Mouse (Mus musculus): ENCODE results near the gene Adarb1.
"Not testable (repeated sequence)": the region's sequence is repeated elsewhere in the genome, so short reads cannot be mapped to it uniquely, and the experiment has no call there.

Adarb1 gene

DNA sequence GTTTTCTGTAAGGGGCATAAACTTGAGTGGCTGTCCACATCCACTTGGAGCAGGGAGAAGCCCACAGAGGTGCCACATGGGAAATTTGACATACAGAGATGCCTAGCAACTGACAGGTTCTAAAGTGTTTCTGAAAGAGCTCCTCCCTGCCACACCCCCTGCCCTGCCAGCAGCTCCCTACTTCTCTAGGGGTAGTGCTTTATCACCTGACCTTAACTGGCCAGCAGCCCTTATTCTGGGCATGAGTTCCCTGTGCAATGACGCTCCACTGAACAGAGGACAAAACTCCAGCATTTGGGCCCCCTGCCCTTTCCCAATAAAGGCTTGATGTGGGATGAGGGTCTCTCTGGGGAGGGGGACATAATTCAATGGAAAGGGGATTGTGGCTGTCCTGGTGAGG lies 97.1 kb downstream of the Adarb1 start:
- no peak for DNase-seq (ENCODE audit: inconsistent ontology term)

DNA sequence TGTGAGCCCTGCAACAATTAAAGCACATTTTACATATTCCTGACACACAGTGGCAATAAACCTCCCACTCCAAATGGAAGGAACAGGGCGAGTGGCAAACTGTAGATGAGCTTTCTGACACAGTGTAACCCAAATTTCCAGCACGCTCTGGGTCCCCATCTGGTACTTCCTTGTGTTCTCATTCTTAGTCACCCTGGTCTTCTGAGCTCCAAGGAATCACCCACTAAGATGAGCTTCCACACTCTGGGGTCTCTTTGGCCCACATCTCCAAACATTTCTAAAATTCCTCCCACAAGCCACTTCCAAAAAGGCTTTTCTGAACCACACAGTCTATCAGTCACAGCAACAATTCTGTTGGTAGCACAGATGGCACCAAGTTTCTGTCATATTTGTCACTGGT lies 102.4 kb downstream of the Adarb1 start:
- no peak for DNase-seq (ENCODE audit: inconsistent ontology term)

DNA sequence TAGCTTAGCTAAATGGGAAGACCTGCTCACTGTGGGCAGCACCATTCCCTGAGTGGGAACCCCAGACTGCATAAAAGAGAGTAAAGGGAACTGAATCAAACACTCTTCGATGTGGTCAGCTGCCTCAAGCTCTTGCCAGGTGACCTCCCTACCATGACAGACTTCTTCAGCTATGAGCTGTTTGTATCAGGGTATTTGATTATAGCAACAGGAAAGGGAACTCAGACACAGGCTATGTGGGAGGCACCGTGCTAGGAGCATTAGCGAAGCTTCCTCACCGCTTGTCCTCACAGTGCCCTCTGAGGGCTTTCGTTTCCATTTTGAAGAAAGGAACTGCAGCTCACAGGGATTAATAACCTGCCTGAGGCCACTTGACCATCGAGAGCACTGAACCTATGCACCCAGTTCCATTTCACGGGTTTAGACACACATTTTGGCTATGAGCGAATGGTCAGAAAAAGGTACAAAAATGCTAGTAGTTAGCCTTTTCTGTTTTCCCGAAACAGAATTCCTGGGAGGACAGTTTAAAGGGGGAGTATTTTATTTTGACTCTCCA lies 103.3 kb downstream of the Adarb1 start:
- no peak for DNase-seq (ENCODE audit: inconsistent ontology term)

DNA sequence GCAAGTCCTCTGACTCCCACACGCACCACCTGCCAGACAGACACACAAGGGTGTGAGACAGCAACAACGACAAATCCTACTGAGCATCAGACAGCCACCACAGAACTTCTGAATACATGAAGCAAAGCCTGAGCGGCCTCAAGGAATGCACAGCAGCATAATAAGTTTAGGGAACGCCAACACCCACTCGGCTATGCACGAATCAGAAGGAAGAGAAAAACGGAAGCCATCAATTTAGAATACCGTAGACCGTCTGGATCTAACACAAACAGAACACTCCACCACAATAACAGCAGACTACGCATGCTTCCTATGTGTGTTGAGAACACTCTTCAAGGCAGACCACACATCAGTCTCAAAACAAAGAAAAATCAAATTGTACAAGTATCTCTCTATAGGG lies 109.1 kb downstream of the Adarb1 start:
- no peak for DNase-seq (ENCODE audit: inconsistent ontology term)

DNA sequence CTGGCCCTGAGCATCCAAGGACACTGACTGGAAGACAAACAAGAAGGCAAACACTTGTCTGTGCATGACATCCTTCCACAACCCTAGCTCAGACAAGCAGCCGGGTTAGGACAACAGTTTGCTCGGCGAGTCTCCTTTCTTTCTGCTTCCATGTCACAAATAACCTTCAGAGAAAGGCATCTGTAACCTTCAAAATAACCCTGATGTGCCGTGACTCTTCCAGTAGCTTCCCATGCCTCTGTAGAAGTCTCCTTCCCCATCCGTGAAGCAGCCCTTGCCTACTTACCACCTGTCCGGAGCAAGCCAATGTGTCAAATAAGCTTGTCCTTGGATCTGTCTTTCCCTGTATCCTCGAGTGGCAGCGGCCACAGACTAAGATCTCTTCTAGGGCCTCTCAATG lies 112.3 kb downstream of the Adarb1 start:
- DNase-seq (ENCODE audit: inconsistent ontology term), result no peak

DNA sequence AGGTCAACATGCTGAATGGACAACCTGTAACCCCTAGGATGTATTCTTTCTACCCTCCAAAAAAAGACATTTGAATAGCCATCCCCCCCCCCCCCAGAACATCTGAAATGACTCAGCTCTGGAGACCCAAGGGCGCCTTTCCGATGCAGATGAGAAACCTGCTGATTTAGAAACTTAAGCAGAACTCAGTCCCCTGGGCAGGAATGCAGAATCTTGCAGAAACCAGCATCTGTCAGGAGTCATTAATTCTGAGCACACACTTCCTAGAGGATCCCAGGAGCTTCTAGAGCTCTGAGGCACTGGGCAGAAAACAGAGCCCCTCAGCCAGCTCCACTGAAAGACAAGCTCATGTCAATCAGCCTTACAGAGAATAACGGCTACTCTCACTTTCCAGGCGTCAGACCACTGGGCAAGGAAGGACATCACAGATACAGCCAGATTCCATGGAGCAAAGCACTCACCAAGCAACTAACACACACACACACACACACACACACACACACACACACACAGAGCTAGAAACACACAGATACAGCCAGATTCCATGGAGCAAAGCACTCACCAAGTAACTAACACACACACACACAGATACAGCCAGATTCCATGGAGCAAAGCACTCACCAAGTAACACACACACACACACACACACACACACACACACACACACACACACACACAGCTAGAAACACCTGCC lies 113.1 kb downstream of the Adarb1 start:
- DNase-seq (ENCODE audit: inconsistent ontology term), result no peak

DNA sequence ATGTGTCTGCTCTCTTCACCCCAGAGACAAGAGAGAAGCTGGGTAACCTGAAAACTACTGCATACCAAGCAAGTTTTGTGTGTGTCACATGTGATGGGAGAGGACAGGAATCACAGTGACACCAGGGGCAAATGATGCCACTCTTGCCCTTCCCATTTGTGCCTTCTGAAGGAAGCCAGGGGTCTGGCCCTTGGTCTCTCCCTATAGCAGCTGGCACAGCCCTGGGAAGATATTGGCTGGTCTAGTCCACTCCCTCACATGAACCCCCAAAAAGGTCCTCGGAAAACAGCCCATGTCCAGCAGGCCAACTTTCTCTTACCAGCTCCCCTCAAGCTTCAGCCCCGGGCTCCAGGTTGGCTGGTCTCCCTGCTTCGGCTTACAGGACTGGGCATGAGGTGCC lies 113.7 kb downstream of the Adarb1 start:
- no peak for DNase-seq (ENCODE audit: inconsistent ontology term)

DNA sequence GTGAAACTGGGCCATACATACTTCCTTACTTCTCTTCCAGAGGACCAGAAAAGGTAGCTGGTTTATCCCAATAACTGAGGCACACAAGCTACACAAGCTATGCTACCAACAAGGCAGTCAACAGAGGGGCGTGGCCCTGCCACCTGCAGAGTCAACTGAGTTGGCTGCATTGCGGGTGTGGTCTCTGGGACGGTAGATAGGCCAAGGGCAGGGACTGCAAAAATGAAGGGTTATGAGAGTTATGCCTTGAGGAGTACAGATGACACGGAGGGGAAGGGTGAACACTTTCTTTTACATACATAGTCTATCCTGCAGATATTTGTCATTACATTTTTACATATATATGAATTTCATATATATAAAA lies 117.2 kb downstream of the Adarb1 start:
- no peak for DNase-seq (ENCODE audit: inconsistent ontology term)

DNA sequence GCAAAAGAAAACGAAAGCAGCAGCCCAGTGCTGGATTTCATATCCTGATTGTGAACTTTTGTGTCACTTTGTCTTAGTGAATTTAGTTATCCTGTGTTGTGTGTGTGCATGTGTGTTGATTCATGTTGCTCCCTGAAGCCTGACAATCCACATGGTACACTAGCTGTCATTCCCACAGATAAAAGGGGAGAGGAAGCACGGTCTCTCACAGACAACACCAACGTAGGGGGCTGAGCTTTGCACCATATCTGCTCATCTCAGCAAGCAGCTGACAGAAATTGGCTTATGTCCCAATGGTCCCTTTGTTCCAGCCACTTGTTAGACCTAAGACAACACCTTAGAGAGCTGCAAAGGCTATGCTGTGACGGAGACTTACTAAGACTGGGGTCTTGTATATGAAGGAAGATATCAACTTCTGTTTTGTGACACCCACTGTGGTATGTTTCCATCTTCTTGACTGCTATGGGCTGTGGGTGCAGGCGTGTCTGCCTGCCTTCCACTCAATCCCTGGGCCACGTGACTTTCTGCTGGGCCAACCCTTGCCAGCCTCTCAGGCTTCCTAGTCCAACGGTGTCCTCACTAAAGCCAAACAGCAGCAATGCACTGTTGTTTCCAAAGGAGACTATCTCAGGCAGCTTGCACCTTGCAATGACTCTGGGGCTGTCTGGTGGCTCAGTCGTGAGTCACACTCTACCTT lies 117.7 kb downstream of the Adarb1 start:
- DNase-seq (ENCODE audit: inconsistent ontology term), result no peak

DNA sequence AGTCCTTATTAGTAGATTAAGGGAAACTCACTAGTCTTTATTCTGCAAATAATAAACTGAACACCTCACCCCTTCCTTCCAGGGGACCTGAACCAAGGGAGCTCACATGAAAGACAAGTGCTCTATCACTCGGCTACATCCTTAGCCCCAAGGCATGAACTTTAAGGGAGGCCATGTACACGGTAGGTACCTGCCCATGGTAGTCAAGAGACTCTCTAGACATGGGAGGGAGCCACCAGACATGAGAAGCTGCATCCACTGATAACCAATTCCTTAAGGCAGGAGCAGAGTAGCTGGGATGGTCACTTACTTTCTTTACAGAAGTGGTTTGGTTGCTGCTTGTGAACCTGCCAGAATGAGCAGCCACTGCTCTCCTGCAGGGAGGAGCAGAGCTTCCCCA lies 118.9 kb downstream of the Adarb1 start:
- DNase-seq (ENCODE audit: inconsistent ontology term), result no peak

DNA sequence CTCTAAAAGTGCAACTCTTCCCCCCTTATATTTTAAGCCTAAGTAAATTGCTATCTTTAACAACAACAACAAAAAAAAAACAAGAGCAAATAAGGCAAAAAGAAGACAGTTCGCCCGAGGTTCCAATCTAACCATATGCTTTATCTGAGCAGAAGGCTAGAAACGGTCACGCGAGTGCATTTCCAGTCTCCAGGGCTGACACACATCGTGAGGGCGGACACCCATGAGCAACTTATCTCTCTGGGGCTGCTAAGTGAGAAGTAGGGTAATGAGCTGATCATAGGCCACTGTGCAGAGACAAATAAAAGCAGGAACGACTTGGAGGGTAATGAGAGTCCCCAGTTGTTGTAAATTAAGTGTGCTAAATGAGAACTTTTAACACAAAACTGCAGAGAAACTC lies 119.4 kb downstream of the Adarb1 start:
- DNase-seq (ENCODE audit: inconsistent ontology term), result no peak

DNA sequence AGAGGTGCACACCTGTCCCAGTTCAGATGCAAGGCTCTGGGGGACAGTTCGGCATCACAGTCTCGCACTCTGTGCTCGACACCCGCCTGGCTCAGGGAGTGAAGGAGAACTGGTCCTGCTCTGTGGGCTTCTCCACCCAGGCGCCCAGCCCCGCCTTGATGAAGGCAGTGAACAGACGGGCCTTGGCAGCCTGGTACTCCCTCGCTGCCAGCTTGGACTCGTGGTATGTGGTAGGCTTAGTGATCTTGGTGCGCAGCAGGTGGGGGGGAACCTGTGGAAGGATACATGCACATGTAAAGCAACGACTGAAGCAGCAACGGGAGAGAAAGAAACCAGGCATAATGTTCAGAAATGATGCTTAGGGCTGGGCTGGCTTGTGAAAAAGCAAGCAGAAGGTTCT lies 123.4 kb downstream of the Adarb1 start:
- no peak for DNase-seq (ENCODE audit: inconsistent ontology term)

DNA sequence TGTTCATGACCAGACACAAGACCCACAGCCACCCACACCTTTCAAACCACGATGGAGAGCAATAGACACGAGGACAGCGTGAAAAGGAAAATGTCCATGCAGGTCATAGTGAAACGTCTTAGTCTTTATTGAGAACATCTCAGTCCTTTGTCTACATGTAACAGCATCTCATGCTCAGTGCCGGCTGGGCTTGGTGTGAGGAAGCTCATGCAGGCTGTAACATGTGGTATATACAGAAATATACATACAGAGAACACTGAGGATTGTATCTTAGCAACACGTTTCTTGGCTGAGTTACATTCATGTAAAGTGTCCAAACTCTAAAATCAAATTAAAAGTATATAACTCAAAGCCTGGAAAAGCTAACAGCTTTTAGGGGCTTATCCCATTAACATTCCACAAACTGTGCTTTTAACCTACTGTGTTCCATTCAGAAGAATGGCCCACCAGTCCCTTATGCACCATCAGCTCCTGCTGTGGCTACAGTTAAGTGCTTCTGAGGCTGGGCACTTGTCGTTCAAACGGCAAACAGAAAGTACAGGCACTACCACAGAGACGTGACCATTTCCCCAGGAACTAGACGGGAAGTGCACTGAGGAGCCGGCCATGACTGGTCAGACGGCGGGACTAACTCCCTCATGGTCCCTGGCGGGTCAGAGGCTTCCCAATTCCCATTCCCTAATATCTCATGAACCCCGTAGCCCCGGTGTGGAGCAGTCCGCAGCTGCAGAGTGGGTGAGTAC lies 127.3 kb downstream of the Adarb1 start:
- DNase-seq (ENCODE audit: inconsistent ontology term), result no peak

DNA sequence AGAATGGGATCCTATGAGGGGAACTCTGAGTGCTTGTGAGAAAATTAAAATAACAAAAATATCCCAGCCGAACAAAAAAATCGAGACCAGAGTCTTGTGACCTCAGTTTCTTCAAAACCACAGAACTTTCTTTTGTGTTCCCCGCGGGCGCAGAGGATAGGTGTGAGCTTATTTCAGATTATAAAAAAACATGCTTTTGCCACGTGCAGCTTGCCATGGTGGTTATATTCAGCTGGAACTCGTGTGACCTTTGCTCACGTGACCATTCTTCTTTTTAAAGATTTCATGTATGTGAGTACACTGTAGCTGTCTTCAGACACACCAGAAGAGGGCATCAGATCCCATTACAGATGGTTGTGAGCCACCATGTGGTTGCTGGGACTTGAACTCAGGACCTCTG lies 128.5 kb downstream of the Adarb1 start:
- DNase-seq (ENCODE audit: inconsistent ontology term), result no peak

DNA sequence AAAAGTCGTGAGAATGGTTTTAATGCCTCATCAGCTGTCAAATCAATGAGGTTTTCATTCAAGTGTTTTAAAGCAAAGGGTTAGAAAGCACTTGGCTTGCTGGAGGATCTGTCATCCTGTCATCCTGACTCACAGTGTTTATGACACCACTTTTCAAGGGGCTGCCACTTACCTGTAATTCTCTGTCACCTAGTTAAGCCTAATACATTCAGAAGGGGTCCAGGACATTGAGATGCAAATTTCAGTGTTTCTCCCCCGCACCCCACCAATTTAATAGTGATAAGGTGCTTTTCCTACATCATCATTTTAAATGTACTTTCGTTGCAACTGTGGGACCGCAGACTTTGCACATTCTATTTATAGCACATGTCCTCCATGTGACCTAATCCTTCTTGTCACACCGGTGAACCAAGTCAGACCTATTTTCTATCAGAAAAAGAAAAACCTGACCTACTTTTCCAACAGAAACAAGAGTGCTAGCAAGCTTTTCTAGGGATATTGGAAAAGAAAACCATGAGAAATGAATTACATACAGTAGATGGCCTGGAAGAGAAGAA lies 129.4 kb downstream of the Adarb1 start:
- no peak for DNase-seq (ENCODE audit: inconsistent ontology term)

DNA sequence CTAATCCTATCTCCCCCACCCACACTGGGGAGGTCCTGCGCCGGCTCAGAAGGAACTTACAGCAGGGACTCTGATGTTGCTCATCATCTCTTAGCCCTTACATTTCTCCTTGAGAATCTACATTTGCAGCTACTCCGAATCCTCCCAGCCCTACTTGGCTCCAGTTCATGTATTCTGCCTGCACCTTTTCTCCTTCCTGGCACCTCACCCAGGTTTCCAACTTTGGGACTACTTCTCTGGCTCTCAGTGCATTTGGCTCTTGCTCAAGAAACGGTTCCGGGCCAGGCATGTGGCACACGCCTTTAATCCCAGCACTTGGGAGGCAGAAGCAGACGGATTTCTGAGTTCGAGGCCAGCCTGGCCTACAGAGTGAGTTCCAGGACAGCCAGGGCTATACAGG lies 130.4 kb downstream of the Adarb1 start:
- DNase-seq (ENCODE audit: inconsistent ontology term), result no peak

DNA sequence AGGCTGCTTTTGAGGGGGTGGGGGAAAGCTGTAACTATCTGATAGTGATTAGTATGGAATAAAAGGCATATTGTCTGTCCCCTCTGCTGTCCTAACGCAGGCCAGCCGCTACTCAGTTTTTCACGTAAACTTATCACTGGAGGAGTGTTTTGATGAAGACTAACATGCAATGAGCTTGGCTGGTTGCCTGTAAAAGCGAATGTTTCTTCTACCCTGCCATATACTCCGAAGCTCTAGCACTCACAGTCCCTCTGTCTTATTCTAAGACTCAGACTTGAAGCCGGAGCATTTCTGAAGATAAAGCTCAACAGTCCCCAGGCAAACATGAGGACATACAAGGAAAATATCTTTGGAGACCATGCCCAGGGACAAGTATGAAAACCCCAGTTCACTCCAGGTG lies 133.2 kb downstream of the Adarb1 start:
- DNase-seq (ENCODE audit: inconsistent ontology term), result no peak

DNA sequence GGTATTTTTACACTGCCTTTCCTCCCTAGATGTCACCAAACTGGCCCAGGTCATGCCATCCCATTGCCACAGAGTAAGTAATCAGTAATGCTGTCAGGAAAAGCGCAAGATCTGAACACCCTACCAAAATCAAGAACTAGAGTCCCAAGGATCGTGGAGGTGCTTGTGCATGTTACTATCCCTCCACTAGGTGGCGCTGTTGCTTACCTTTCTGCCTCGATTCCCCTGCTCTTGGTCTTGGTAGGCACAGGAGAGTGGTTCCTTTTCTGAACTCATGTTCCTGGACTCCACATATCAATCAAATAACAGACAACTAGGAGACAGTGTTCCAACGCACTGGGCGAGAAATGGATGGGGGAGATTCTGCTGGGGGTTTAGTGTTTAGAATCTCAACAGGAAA lies 135.2 kb downstream of the Adarb1 start:
- peak; percentile 59 for DNase-seq (ENCODE audit: inconsistent ontology term)

DNA sequence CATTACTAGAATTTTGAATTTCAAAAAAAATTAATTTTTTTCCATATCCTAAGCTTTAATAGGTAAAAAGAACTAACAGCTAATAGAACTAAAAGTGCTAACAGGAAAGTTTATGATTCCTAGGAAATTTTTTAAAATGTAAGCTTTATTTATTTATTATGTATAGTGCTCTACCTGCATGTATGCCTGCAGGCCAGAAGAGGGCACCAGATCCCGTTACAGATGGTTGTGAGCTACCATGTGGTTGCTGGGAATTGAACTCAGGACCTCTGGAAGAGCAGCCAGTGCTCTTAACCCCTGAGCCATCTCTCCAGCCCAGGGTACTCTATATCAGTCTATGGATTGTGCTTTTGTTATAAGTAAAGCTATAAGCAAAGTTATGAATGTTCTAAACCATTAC lies 136.0 kb downstream of the Adarb1 start:
- DNase-seq (ENCODE audit: inconsistent ontology term), result not testable (repeated sequence)

DNA sequence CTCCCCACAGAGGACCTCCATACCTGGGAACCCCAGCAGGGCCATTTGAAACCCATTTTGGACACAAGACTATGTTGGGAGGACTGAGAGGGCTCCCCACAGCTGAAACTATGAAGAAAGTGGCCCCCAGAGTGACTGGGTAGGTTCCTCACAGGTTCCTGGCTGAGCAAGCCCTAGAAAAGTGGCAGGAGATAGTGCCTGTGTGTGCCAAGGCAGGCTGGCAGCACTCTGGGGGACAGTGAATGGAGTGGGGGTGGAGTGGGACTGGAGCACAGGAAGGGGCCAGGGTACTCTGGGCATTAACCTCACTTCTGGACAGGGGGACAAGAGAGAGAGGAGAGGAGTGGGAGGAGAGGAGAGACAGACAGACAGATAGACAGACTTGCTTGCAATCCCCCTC lies 144.3 kb downstream of the Adarb1 start:
- DNase-seq (ENCODE audit: inconsistent ontology term), result no peak

DNA sequence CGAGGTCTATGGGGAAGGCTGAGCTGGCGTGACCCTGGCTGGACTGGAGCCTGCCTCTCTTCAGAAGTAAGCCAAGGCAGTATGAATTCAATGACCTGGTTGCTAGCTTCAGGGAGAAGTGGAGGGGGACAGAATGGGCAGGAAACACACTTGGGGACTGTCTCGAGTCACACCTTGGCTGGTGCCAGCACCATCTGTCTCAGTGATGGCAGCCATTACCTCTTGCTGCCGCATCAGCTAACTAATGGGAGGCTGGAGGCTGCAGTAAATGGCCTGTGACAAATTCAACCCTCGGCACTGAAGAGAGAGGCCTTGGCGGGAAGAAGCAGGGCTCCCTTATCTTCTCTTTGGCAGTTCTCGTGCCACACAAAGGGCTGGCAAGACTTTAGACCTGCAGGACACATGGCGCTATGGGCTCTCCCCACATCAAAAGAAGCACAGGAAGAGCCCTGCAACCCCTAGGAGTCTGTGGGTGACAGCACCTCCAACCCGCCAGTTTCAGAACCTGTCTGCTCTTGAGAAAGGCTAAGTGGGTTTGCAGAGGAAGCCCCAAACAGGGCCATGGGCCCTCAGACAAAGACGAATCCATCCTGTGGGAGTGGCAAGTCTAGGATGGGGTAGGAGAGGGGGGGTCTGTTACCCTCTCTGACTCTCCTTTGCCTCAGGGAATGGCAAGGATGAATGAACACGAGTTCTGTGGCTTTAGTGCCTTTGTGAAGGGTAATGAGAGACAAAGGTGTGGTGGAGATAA lies 144.9 kb downstream of the Adarb1 start:
- no peak for DNase-seq (ENCODE audit: inconsistent ontology term)

DNA sequence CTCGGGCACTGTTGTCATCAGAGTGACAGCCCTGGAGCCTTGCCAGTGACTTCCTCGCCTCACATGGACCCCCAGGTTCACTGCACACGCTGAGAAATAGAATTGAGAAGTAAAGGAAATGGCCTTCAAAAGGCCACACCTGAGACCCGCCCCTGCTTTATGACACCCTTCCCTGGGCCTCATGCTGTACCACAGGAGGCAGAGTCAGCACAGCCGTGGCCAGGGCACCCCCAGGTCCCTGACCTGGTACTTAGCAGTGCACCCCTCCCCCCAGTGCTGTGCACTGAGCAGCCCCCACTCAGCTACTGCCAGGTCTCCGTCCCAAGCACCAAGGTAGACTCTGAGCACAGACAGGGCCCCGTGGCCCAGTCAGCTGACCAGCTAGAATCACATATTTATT lies 148.9 kb downstream of the Adarb1 start:
- DNase-seq (ENCODE audit: inconsistent ontology term), result no peak

All from Muller cell, postnatal 12 days (primary cell).